Mouse (Mus musculus) kidney, adult 2 months (tissue): ENCODE data around the gene Klhl13.

ENCODE experiments used
- CTCF ChIP-seq: fragments of 200-500 bp; conservative IDR thresholded peaks from 2 replicates; pipeline ENCODE4 v1.5.1; 2011; ENCODE audit warnings: low read depth, mild to moderate bottlenecking, control low read depth, low read length, moderate library complexity, mixed read lengths; ENCODE audit not compliant: insufficient read depth, insufficient read length
- POLR2A ChIP-seq: fragments of 200-500 bp; IDR thresholded peaks from one replicate; pipeline ENCODE4 v1.6.1; 2011; ENCODE audit warnings: low read depth, low read length, control low read depth

GRCm38 (mm10) chrX:23388716-23389115 lies 23.8 kb upstream of the Klhl13 start:
- TF ChIP-seq POLR2A (no peak), CTCF (no peak)
